Mouse (Mus musculus): ENCODE measurements around the gene Cntn2.
"Not testable (repeated sequence)": the region's sequence is repeated elsewhere in the genome, so short reads cannot be mapped to it uniquely, and the experiment has no call there.

The Cntn2 gene

DNA sequence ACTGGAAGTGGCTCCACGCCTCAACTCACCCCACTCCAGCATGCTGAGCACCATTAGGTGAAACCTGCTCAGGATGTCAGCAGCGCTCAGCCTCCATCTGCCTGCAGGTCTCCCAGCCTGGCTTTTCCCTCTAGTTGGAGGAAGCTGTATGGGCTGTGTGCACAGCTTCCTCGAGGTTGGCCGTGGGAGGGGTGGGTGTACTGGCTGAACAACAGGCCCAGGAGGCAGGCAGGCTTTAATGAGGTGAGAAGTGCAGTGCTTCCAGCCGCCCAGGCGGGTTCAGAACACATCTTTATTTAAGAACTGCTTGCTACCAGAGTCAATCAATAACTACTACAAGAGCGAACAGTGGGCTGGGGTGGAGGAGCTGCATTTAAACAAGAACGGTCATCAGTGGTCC is 31.5 kb downstream of the Cntn2 start:
- no peak for DNase-seq (ENCODE audit: low spot score)

DNA sequence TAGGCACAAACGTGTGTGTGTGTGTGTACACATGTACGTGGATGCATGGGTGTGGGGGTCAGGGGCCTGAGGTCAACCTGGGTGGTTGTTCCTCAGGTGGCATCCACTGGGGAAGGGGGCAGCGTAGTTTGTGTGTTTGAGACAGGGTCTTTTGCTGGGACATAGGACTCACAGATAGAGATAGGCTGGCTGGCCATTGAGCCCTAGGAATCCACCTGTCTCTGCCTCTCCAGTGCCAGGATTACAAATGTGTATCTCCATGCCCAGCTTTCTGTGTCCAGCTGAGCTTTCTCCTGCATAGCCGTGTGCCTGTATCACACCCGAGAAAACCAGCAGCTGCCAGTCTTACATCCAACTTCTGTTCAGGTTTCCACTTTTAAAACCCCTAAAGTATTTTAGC is 33.3 kb downstream of the Cntn2 start:
- DNase-seq (ENCODE audit: low spot score) = no peak

DNA sequence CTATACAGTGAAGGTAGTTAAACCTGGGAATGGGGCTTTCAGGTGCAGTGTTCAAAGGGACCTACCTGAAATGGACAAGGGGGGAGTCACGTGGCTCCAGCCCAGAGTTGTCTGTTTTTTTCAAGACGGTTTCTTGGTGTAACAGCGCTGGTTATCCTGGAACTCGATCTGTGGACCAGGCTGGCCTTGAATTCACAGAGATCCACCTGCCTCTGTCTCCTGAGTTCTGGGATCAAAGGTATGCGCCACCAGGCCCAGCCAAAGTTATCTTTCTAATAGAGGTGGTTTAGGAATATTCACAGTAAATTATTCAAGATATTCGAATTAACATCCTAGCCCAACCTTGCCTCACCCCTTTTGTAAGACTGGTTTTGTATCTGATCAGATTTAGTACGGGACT is 36.4 kb downstream of the Cntn2 start:
- DNase-seq (ENCODE audit: low spot score) = no peak

DNA sequence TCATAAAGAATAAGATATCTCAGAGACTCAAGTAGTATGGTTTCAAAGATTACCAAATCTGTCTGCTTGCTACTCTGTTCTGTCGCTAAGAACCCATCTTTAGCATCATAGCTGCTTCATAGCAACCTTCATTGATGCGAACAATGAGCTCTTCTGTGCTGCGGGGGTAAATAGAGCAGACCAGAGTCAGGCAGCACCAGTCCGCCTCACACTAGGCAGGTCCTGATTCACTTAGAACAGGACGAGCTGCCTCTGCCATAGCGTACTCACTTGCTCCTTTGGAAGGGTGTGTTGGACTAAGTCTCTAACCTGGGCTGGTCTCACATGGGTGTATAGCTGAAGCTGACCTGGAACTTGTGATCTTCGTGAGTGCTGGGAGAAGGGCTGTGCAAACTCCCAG is 37.0 kb downstream of the Cntn2 start, which contains the start of gene Tmem81:
Tmem81 (plus strand) TSS at position 173 of the 400 bp plus-strand sequence.
- DNase-seq (ENCODE audit: low spot score) = no peak

DNA sequence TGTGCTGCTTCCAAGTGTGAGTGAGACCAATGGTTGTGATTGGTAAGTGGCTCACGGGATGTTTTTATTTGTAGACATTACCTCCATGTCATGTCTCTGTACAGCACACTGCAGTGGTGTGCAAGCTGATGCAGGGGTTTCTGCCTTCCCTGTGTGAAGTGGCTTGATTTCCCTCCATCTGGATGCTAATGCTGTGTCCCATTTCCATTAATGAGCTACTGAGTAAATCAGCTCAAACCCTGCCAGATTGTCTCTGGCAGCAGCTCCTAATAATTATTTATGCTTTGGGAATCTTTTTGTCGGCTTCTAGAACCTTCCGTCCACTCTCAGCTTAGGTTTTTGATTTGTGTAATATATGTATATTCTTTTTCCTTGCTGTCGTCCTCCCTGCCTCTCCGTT is 37.9 kb downstream of the Cntn2 start:
- no peak for DNase-seq (ENCODE audit: low spot score)

DNA sequence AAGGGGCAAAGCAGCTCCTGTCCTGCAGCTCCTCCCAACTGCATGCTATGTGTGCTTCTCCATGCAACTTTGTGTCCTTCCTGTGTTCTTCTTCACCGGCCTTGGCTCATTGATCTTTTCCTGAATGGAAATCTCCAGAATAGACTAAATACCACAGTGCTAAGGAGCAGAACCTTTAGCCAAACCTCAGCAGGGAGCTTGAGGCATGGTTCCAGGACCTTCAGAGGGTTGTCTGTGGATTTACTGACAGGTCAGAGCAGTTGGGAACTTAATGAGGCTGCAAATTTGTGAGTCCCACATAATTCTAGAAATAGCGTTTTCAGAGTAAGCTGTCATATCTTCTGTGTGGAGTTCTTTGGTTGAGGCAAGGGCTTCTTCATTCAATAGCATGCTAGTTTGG is 42.5 kb downstream of the Cntn2 start:
- no peak for DNase-seq (ENCODE audit: low spot score)

DNA sequence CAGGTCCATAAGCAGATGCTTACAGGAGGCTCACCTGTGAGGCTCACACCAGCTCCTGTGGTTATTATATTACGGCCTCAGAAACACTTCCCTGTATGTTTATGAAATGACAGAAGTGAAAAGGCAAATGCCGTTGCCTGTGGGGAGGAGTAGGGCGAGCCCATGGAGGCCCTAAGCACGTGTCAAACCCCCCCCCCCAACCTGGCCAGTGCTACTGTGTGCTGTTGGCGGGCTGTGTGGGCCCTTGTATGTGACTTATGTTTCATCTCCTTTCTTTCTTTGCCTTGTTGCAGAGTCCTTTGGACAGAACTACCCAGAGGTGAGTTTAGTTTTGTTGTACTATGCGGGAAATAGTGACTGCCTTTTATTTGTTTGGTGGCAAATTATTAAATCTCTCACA is 59.3 kb downstream of the Cntn2 start:
- DNase-seq (ENCODE audit: low spot score) = no peak

DNA sequence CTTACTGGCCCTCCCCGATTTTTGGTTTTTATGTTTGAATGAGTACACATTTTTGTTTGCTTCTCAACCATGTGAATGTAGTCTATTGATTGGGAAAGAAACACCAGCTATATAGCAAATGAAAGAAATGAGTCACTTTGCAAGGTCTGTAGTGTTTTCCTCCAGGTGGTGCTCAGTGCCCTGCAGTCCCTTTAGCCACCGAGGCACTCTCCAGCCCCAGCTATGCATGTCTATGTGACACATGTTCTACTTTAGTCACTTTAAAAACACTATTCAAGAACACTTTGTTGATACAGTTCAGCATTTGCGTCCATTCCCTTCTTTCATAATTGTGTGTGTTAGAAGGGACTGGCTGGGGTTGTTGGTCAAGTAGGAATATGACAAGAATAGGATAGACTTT is 59.8 kb downstream of the Cntn2 start:
- no peak for DNase-seq (ENCODE audit: low spot score)

DNA sequence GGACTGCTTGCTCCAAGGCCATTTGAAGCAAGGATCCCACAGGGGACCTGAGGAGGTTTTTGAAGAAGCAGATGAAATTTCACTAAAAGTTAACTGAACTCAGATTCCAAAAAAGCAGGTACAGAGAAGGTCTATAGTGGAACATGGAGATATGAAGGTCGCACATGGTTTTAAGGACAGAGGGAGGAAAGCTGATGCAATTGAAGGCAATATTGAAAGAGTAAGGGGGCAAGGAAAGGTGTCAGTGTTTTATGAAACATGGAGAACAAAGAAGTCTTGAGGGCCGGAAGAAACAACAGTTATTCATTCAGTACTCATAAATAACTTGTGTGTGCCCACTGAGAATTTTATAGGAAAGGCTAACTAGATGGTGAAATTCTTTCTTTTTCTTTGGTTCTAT is 61.4 kb downstream of the Cntn2 start:
- no peak for DNase-seq (ENCODE audit: low spot score)

DNA sequence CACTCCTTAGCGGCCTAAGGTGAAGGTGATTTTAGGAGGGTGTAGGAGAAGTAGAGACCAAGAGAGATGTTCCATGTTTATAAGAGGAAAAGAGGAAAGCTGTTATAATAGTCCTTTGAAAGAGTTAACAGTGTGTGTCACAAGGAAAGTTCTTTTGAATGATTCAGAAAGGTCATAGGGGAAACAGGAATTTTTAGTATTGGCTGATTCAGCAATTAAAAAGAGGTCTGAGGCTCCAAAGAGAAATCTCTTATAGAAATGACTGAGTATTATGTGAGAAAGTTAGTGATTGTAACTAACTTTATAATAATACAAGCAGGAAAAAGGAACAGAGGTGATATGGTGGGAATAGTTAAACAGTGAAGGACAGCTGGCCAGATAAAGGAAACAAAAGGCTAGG is 63.6 kb downstream of the Cntn2 start:
- no peak for DNase-seq (ENCODE audit: low spot score)

DNA sequence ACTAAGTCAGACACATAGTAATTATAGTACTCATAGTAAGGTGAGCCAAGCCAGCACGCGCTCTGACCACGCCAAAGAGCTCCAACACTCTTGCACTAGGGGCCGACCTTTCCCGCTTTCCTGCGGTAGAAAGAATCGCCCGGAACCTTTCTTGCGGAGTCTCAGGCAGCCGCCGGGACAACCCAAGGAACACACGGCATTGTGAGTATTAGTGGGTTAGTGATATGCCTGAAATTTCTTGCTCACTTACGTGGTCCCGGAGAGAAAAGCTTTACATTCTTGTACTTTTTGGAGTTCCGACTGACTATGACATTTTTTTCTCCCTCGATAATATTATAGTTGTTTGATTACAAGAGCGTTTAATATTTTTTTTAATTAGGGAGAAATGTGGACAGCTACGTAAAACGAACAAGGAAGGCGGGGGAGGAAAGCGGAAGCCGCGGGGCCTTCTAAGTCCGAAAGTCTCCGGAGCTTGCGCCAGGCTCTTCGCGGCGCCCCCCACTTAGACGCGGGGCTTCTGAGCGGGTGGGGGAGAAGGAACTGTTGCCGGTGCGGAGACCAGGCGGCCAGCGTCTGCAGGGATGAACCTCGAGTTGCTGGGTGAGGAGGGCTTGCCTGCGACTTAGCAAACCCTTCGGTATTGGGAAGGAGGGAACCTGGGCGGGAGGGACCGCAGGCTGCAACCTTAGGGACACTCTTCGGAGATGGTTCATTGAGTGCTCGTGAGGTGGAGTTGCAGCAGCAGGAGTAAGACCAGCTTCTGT is 65.9 kb downstream of the Cntn2 start, which contains the start of gene Rbbp5:
Rbbp5 (plus strand) TSS at position 438 of the 764 bp plus-strand sequence.
- DNase-seq (ENCODE audit: low spot score) = peak; percentile 95

DNA sequence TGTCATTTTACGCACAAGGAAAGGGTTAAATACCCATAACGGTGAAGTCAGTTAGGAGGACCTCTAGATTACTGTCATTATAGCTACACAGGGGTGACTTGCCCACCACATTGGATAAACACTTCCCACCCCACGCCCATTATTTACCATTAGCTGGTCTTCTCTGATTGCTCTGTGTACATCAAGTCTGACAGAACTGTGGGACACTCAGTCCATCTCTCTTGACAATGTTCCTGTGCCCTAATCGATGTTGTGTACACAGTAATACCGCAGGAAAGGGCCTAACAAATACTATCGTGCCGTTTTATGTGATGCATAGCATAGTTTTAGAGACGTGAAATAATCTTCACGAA is 66.5 kb downstream of the Cntn2 start:
- DNase-seq (ENCODE audit: low spot score) = no peak

DNA sequence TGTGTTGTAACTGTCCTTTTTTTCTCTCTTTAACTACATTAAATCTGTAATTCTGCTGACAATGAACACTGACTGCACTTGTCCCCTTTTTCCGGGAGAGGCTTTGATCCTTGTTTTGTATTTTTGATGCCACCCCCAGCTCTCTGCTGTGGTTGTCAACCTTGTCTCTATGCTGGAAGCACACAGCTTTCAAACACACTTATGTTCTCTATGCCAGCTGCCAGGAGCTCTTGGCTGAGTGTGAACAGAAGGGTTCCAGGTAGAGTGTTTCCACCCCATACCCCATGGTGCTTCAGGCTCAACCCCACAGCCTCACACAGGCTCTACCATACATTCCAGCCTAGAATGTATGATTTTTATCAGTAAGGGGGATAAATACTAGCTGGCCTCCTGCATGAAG is 68.6 kb downstream of the Cntn2 start:
- no peak for DNase-seq (ENCODE audit: low spot score)

DNA sequence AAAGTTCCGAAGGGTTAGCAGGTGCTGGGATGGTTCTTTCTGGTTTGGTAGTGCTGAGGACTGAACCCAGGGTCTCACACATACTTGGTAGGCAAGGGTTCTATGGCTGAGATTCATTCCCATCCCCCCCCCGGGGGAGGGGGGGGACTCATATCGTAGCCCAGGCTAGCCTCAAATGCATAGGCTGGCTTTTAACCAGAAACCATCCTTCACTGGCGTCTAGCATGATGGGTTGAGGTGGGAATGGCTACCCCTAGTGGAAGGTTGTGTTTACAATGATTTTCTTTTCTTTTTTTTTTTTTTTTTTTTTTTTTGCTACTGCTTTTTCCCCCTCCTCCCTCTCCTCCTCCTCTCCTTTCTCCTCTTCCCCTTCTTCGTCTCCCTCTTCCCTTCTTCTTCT is 70.5 kb downstream of the Cntn2 start:
- DNase-seq (ENCODE audit: low spot score) = peak; percentile 42

DNA sequence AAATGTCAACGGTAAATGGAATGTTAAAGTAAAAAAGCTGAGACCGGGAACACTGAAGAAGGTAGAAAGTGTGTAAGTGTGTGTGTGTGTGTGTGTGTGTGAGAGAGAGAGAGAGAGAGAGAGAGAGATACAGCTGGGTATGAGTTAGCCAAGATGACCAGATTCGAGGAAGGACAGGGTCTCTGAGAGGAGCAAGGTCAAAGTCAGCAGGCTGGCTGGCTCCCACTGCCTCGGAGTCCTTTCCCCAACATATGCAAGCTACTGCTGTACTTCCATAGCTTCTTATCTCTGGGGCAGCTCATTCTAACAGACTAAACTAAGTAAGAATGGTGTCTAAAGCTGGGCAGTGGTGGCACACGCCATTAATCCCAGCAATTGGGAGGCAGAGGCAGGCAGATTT is 71.6 kb downstream of the Cntn2 start:
- no peak for DNase-seq (ENCODE audit: low spot score)

DNA sequence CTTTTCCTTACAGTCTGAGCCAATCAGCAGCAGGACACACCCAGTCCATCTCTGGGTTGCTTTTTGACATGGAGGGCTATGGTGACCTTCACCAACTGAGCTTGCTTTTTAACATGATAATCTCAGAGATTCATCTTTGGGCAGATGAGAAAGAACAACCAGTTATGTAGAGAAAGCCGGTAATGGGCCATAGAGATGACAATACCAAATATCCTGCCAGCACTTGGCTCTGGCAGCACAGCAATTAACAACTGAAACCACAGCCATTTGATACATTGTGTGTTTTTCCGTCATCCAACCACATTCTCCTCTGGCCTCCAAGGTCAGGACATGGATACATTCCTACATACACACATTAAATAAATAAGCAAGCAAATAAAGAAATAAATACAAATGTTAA is 72.0 kb downstream of the Cntn2 start:
- no peak for DNase-seq (ENCODE audit: low spot score)

DNA sequence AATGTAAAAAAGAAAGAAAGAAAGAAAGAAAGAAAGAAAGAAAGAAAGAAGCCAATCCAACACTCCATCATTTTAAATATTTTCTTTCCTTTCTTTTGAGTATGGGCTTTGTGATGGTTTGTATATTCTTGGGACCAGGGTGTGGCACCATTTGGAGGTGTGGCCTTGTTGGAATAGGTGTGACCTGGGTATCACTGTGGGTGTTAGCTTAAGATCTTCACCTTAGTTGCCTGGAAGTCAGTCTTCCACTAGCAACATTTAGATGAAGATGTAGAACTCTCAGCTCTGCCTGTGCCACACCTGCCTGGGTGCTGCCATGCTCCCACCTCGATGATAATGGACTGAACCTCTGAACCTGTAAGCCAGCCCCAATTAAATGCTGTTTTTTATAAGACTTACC is 73.0 kb downstream of the Cntn2 start:
- DNase-seq (ENCODE audit: low spot score) = not testable (repeated sequence)

DNA sequence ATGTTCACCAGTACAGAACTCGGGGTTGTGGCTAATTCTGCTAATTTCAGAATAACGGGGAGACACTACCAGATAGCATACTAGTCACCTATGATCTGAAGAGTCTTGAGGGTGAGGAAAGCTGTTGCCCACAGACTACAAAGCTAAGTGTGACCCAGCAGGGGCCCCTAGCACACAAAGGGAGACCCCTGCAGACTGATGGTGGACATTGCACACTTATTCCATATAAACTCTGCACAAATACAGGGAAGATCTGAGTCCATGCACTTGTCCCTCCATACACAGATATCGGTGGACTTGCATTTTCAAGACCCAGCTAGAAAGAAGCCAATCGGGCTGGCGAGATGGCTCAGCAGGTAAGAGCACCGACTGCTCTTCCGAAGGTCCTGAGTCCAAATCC is 73.5 kb downstream of the Cntn2 start:
- peak; percentile 15 for DNase-seq (ENCODE audit: low spot score)

DNA sequence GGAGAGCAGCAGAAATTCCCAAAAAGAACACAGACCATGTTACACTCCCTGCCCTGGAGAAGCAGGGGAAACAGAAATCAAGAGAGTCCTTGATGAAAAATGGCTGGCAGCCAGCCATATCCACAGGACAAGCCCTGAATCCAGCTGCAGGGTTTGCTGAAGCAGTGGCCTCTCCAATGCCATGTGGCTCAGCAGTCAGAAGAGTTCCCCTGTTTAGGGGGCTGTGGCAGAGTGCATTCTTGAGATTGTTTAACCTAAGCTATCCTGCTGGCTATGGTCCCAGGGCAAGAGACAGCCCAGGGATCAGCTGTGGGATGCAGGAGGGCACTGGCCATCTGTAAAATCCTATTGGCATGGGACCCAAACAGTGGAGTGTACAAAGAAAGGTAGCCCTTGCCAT is 74.1 kb downstream of the Cntn2 start:
- DNase-seq (ENCODE audit: low spot score) = no peak

DNA sequence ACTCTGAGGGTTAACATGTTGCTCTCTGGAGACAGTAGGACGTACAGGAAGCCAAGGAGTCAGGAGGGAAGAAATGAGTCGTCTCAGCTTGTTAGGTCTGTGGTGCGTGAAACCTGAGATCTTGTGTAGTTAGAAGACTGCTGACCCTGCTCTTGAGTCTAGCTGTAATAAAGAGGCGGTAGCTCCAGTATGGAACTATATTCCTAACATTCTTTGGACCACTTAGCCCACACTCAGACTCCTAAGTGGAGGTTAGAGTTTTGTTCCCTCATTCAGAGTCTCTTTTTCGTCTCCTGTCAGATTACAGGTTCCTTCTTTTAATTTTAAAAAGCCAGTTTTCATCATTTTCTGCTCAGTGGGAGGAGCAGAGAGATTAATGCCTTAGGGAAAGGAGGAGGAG is 78.4 kb downstream of the Cntn2 start:
- DNase-seq (ENCODE audit: low spot score) = no peak

Measured in retina, embryonic 14.5 days (tissue).